Mouse (Mus musculus) liver, postnatal 0 days (tissue): ENCODE data around the gene Zfhx3.

ENCODE experiments used
- CTCF ChIP-seq: sonication (generic); IDR thresholded peaks from 2 replicates; pipeline ENCODE4 v1.5.1; 2016; ENCODE audit warnings: antibody characterized with exemption, low read depth
- EP300 ChIP-seq: IDR thresholded peaks from 2 replicates; pipeline ENCODE4 v1.6.1; 2016; ENCODE audit warnings: antibody characterized with exemption, low read depth, mild to moderate bottlenecking

GRCm38 (mm10) chr8:108866430-108866829 is 924.0 kb downstream of the Zfhx3 start:
- TF ChIP-seq CTCF (no peak), EP300 (no peak)
